Mouse (Mus musculus) heart, postnatal 0 days (tissue): ENCODE measurements around the gene Exph5. TPM values are rescaled to one million over a fixed set of nuclear protein-coding genes. Genes with fewer than 3 reads are reported as not detected.

Experiments used
- ATAC-seq: fragments of 200-750 bp; cut with Nextera tagmentation; 2 replicates; pipeline ENCODE4 v1.8.0; 2017; ENCODE audit warnings: low read depth, moderate number of reproducible peaks, moderate library complexity; ENCODE audit not compliant: insufficient read depth
- DNase-seq: peaks from one replicate; pipeline ENCODE4 v3.0.0-alpha.2; 2016; ENCODE audit warnings: low spot score
- H3K27ac ChIP-seq: fragments of 300-500 bp; sonication (generic); 2 replicates; pipeline ENCODE4 v1.5.1; 2014; ENCODE audit warnings: low read depth, mild to moderate bottlenecking
- H3K27me3 ChIP-seq: fragments of 300-500 bp; sonication (generic); 2 replicates; pipeline ENCODE4 v1.6.1; 2014; ENCODE audit warnings: low read length, mixed read lengths; ENCODE audit not compliant: control insufficient read depth, insufficient read depth
- H3K36me3 ChIP-seq: fragments of 300-500 bp; sonication (generic); replicated peaks from 2 replicates; pipeline ENCODE4 v1.6.1; 2014; ENCODE audit warnings: low read length, mixed read lengths; ENCODE audit not compliant: control insufficient read depth, insufficient read depth
- H3K4me1 ChIP-seq: fragments of 300-500 bp; sonication (generic); 2 replicates; pipeline ENCODE4 v1.6.1; 2014; ENCODE audit warnings: antibody characterized with exemption; ENCODE audit not compliant: control insufficient read depth, insufficient read depth
- H3K4me2 ChIP-seq: fragments of 300-500 bp; sonication (generic); 2 replicates; pipeline ENCODE4 v1.6.1; 2014; ENCODE audit warnings: low read depth, mild to moderate bottlenecking, low read length, moderate library complexity
- H3K4me3 ChIP-seq: fragments of 300-500 bp; sonication (generic); 2 replicates; pipeline ENCODE4 v1.5.1; 2014; ENCODE audit warnings: low read depth, low read length
- H3K9ac ChIP-seq: fragments of 300-500 bp; sonication (generic); replicated peaks from 2 replicates; pipeline ENCODE4 v1.6.1; 2014; ENCODE audit warnings: low read depth, low read length, mixed read lengths
- H3K9me3 ChIP-seq: fragments of 300-500 bp; sonication (generic); replicated peaks from 2 replicates; pipeline ENCODE4 v1.6.1; 2016; ENCODE audit warnings: low read length; ENCODE audit not compliant: control insufficient read depth
- CTCF ChIP-seq: IDR thresholded peaks from 2 replicates; pipeline ENCODE4 v1.5.1; 2016; ENCODE audit warnings: antibody characterized with exemption, control low read depth, low read depth
- EP300 ChIP-seq: IDR thresholded peaks from 2 replicates; pipeline ENCODE4 v1.6.1; 2016; ENCODE audit warnings: antibody characterized with exemption, low read depth
- WGBS: fragments of 180-500 bp; shearing (Covaris S2); extraction: QIAGEN DNeasy Blood & Tissue Kit; methylation state at CpG from one replicate; pipeline ENCODE4 v1.1.7; 2014; 5-methylcytosine and 5-hydroxymethylcytosine counted together
- polyA plus RNA-seq: library from polyadenylated mRNA; unstranded; fragments of >200 nt; fragmentation: Nextera tagmentation; extraction: Ambion mirVana; gene quantifications from 2 replicates; pipeline ENCODE4 v1.2.1, GENCODE M21; 2015
- total RNA-seq: library from RNA; depleted of rRNA; stranded (reverse); fragments of >200 nt; gene quantifications from 2 replicates; pipeline ENCODE4 v1.2.3, GENCODE M21; 2014; ENCODE audit warnings: low replicate concordance

The Exph5 gene
- total and polyA plus RNA-seq, 2 experiments from 2014 or later = 0.07 to 0.57 TPM

DNA sequence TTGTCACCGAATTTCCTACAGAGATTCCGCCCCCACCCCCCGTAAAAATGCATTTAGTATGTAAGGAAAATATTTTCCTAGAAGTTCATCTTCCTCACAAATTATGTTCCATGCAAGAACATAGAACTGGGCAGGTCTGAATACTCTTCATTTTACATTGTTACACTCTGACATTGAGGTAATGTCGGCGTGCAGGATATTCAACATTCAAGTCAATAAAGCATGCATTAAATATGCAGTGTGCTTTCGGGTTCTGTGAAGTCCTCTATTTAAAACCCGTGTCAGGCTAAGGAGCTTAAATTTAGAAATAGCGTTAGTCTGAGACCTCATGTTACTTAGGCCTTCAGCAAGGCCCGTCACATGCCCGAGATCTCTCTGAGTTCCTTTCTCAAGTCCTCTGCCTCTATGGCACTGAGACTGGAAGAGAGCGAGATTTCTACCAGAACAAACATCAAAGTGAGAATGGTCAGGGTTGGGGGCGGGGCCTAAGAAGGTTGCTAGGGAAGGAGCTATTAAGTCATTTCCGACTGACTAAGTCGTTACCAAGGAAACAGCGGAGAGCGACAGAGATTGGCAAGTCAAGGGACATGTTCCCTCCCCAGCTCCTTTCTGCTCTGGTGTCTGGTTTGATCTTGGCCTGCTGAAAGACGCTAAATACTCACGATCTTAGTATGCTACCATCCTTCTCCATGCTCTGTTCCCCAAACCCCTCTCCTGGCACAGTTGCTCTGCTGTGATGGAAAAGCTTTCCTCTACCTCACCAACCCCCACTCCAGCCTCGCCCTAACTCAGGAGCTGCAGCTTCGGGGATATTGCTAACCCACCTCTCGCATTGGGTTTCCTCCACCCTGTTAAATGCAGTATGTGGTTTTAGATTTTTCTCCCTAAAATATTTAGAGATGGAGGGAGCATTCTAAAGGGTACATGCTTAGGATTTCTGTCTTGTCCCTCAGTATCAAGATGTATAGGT, 103.6 kb downstream of the Exph5 start:
- Histone ChIP-seq H3K4me3 (peak overlapping the region; percentile 40), H3K27ac (peak overlapping the region; percentile 47), H3K36me3 (0 out of 2 replicates have a peak, but pooled peaks cover 1% of the 10 kb centered on the region), H3K9ac (no peak overlapping the region), H3K9me3 (no peaks in the 10 kb centered on the region), H3K4me1 (no peaks in the 10 kb centered on the region; the same call in 1 of the 2 replicates), H3K4me2 (peak overlapping the region; percentile 64), H3K27me3 (no peaks in the 10 kb centered on the region)
- peak; percentile 79 for ATAC-seq
- WGBS = 23% methylated on average over 21 of the region's 21 CpGs
- TF ChIP-seq CTCF (no peak), EP300 (no peak)
- peak; percentile 86 for DNase-seq

DNA sequence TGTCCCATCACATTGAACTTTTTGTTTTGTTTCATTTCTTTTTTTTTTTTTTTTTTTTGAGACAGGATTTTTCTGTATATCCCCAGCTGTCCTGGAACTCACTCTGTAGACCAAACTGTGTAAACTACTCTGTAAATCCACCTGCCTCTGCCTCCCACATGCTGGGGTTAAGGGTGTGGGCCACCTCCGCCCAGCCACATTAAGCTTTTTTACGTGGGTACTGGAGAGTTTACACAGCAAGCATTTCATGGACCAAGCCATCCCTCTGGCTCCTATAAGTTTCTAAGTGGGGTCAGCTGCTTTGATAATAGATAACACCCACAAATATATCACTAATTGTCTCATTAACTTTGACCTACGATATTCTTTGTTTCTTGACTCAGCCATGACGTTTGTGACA, 107.1 kb downstream of the Exph5 start:
- no peaks in the 10 kb centered on the region for H3K36me3 ChIP-seq
- TF ChIP-seq EP300 (no peak), CTCF (no peak)
- WGBS = 70% methylated on average over 4 of the region's 4 CpGs
- H3K9ac ChIP-seq = no peak overlapping the region
- H3K27ac ChIP-seq = no peak overlapping the region; the same call in 1 of the 2 replicates
- no peak overlapping the region for H3K4me3 ChIP-seq
- no peaks in the 10 kb centered on the region for H3K9me3 ChIP-seq
- ATAC-seq (no peak), DNase-seq (no peak)
- no peaks in the 10 kb centered on the region; the same call in 1 of the 2 replicates for H3K4me1 ChIP-seq
- H3K4me2 ChIP-seq = no peak overlapping the region
- no peaks in the 10 kb centered on the region for H3K27me3 ChIP-seq

DNA sequence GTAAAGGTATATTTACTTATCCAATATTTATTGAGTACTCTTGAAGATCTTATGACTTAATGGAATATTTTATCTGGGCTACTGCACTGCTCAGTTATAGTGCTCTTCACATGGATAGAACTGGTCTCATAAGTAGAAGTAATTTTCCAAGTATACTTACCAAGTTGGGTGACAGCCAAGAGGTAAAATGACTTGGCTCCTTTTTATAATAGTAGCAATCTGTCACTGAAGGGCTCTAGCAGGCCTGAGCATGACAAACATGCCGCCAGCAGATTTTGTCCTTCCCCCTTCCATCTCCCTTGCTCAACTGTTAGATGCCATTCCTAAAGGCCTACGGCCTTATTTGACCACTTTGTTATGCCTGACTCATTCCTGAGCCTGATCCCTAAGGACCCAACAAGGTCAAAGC, 107.5 kb downstream of the Exph5 start:
- TF ChIP-seq CTCF = no peak
- TF ChIP-seq EP300 = no peak
- no peak for ATAC-seq

DNA sequence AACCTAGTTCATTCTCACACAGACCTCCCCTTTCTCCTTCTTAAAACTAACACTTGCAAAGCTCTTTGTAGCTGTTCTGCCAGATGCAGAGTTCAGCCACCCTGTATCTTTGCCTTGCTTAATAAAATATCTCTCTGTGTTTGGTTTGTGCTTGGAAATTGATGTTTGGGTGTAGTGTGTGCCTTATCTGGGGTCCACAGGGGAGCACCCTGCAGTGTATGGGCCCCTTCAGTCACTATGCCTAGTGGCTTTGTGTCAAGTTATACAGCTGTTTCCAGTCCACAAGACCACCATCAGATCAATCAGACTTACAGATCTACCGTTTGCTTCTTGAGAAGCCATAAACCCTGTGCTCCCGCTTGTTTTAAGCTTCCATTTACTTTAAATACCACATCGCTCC, 108.0 kb downstream of the Exph5 start:
- Histone ChIP-seq H3K27ac (no peak overlapping the region), H3K36me3 (no peaks in the 10 kb centered on the region), H3K9me3 (no peaks in the 10 kb centered on the region), H3K9ac (no peak overlapping the region), H3K4me2 (no peak overlapping the region), H3K4me3 (no peak overlapping the region), H3K4me1 (no peaks in the 10 kb centered on the region; the same call in 1 of the 2 replicates), H3K27me3 (no peaks in the 10 kb centered on the region)
- DNase-seq (no peak), ATAC-seq (no peak)
- 92% methylated on average over 3 of the region's 3 CpGs for WGBS
- no peak for TF ChIP-seq EP300
- no peak for TF ChIP-seq CTCF

More for the DNA sequence above, 107.5 kb downstream of the Exph5 start:
- Histone ChIP-seq H3K27ac (no peak overlapping the region; the same call in 1 of the 2 replicates), H3K9ac (no peak overlapping the region), H3K9me3 (no peaks in the 10 kb centered on the region), H3K36me3 (no peaks in the 10 kb centered on the region), H3K4me1 (no peaks in the 10 kb centered on the region; the same call in 1 of the 2 replicates), H3K4me3 (no peak overlapping the region), H3K27me3 (no peaks in the 10 kb centered on the region), H3K4me2 (no peak overlapping the region)
- 46% methylated on average over 2 of the region's 2 CpGs for WGBS
- DNase-seq = no peak

DNA sequence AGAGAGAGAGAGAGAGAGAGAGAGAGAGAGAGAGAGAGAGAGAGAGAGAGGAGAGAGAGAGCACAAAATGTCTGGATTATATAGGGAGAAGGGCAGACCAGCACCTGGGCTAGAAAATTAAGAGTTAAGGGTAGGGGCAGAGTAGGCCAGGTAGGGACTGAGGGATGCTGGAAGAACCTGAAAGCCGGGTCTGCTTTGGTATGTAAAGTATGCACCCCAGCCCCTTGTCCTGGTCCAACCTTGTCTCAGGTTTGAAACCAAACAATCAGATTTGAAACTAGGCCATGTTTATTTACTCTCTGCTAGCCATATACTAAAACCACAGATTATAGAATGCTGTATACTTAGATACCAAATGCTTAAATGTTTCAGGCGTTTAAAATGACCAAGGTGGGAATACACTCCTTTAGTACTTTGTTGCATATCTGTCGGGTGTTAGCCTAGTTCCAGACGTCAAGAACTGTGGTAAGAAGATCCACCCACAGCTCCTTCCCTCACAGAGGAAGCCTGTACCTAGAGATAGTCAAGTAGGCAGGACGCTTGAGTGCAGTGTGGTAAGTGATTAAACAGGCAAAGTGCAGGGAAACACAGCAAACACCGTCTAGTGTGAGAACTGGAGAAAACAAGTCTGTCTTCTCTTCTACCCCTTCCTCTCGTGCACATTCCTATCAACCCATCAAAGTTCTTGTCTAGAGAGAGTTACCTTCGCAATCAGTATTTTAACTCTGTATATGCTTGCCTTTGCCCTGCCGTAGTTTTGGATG, 120.8 kb downstream of the Exph5 start:
- no peak for DNase-seq
- Histone ChIP-seq H3K27ac (no peak overlapping the region), H3K4me1 (no peaks in the 10 kb centered on the region), H3K36me3 (no peaks in the 10 kb centered on the region), H3K9me3 (no peaks in the 10 kb centered on the region), H3K4me2 (no peak overlapping the region), H3K4me3 (no peak overlapping the region), H3K27me3 (no peaks in the 10 kb centered on the region), H3K9ac (no peak overlapping the region)
- TF ChIP-seq EP300 (no peak), CTCF (no peak)
- no peak for ATAC-seq
- 49% methylated on average over 9 of the region's 9 CpGs for WGBS
